Mouse (Mus musculus): ENCODE results near the gene Srgap2. TPM values are rescaled to one million over a fixed set of nuclear protein-coding genes. Genes with fewer than 3 reads are reported as not detected.
"Not testable (repeated sequence)": the region's sequence is repeated elsewhere in the genome, so short reads cannot be mapped to it uniquely, and the experiment has no call there.

Gene Srgap2
- polyA plus RNA-seq, 1 experiment from 2014 or later: 18.7 TPM

GRCm38 (mm10) chr1:131360800-131361199 lies 166.4 kb downstream of the Srgap2 start:
- H3K27ac ChIP-seq: no peak overlapping the region
- DNase-seq (ENCODE audit: low spot score): no peak
- H3K27me3 ChIP-seq (ENCODE audit: insufficient read depth, poor library complexity, severe bottlenecking): no peaks in the 10 kb centered on the region
- WGBS: 71% methylated on average over 3 of the region's 3 CpGs
- peaks cover 19% of the 10 kb centered on the region for H3K36me3 ChIP-seq
- no peak overlapping the region for H3K4me3 ChIP-seq
- no peaks in the 10 kb centered on the region for H3K9me3 ChIP-seq
- H3K4me1 ChIP-seq: peaks cover 5% of the 10 kb centered on the region; the same call in 1 of the 2 replicates

- Histone ChIP-seq H3K27ac (no peak overlapping the region), H3K27me3 (ENCODE audit: insufficient read depth, poor library complexity, severe bottlenecking) (no peaks in the 10 kb centered on the region), H3K4me1 (peaks cover 5% of the 10 kb centered on the region; the same call in 1 of the 2 replicates), H3K4me3 (no peak overlapping the region), H3K9me3 (no peaks in the 10 kb centered on the region), H3K36me3 (peaks cover 29% of the 10 kb centered on the region)
- 46% methylated on average over 1 of the region's 1 CpGs for WGBS
- DNase-seq (ENCODE audit: low spot score): no peak
Measured at GRCm38 (mm10) chr1:131359609-131360008, 167.5 kb downstream of the Srgap2 start.

DNA sequence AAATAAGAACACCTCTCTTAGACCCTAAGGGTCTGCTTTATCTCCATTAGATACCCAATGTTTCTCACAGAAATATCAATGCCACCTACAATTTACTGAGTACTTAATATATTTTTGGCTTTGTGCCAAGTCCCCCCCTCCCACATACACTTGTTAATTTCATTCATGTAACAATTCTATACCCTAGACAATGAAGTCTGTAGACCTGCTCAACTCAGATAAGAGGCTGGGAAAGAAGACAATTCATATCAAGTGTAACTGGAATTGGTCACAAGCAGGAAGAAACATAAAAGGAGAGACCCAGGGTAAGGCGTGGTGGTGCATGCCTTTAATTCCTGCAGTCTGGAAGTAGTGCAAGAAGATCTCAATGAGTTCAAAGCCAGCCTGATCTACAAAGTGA lies 169.9 kb downstream of the Srgap2 start:
- Histone ChIP-seq H3K27me3 (ENCODE audit: insufficient read depth, poor library complexity, severe bottlenecking) (no peaks in the 10 kb centered on the region), H3K4me3 (no peak overlapping the region), H3K36me3 (peaks cover 31% of the 10 kb centered on the region), H3K4me1 (peaks cover 5% of the 10 kb centered on the region; the same call in 1 of the 2 replicates), H3K27ac (no peak overlapping the region), H3K9me3 (no peaks in the 10 kb centered on the region)
- no peak for DNase-seq (ENCODE audit: low spot score)
- 76% methylated on average over 1 of the region's 1 CpGs for WGBS

- H3K4me1 ChIP-seq: peaks cover 8% of the 10 kb centered on the region
- no peak for DNase-seq (ENCODE audit: low spot score)
- no peak overlapping the region for H3K27ac ChIP-seq
- H3K9me3 ChIP-seq: no peaks in the 10 kb centered on the region
- WGBS: 79% methylated on average over 2 of the region's 2 CpGs
- H3K4me3 ChIP-seq: no peak overlapping the region
- peaks cover 52% of the 10 kb centered on the region for H3K36me3 ChIP-seq
- no peaks in the 10 kb centered on the region for H3K27me3 ChIP-seq (ENCODE audit: insufficient read depth, poor library complexity, severe bottlenecking)
Measured at GRCm38 (mm10) chr1:131351436-131351835, 175.7 kb downstream of the Srgap2 start.

DNA sequence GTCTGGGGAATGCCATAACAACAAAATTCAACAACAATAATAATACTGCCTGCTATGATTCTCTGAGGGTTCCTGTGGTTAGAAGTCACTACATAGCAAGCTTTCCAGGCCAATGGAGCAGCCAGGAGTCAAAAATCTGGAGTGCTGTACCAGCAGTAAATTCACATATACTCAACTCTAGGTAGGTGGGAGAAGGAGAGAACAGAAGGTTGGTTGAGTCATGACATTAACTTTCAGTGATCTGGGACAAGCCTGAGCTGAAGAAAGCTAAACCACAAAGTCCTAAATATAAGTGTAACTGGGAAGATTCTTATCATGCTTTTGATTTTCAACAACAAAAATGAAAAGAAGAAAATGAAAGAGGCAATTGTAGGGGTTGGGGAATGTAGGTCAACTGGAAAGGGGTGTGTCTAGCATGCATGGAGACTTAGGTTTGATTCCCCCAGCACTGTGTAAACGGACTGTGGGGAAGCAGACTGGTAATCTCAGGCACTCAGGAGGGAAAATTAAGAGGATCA lies 177.1 kb downstream of the Srgap2 start:
- no peak overlapping the region for H3K27ac ChIP-seq
- no peaks in the 10 kb centered on the region for H3K9me3 ChIP-seq
- no peak overlapping the region for H3K4me3 ChIP-seq
- peaks cover 40% of the 10 kb centered on the region for H3K36me3 ChIP-seq
- no peak for DNase-seq (ENCODE audit: low spot score)
- WGBS: 72% methylated on average over 1 of the region's 1 CpGs
- no peaks in the 10 kb centered on the region for H3K27me3 ChIP-seq (ENCODE audit: insufficient read depth, poor library complexity, severe bottlenecking)
- peaks cover 19% of the 10 kb centered on the region for H3K4me1 ChIP-seq

GRCm38 (mm10) chr1:131347708-131348107 lies 179.4 kb downstream of the Srgap2 start:
- Histone ChIP-seq H3K9me3 (no peaks in the 10 kb centered on the region), H3K27me3 (ENCODE audit: insufficient read depth, poor library complexity, severe bottlenecking) (no peaks in the 10 kb centered on the region), H3K27ac (no peak overlapping the region), H3K4me3 (no peak overlapping the region), H3K36me3 (peaks cover 33% of the 10 kb centered on the region), H3K4me1 (peaks cover 26% of the 10 kb centered on the region)
- no peak for DNase-seq (ENCODE audit: low spot score)
- 79% methylated on average over 2 of the region's 2 CpGs for WGBS

DNA sequence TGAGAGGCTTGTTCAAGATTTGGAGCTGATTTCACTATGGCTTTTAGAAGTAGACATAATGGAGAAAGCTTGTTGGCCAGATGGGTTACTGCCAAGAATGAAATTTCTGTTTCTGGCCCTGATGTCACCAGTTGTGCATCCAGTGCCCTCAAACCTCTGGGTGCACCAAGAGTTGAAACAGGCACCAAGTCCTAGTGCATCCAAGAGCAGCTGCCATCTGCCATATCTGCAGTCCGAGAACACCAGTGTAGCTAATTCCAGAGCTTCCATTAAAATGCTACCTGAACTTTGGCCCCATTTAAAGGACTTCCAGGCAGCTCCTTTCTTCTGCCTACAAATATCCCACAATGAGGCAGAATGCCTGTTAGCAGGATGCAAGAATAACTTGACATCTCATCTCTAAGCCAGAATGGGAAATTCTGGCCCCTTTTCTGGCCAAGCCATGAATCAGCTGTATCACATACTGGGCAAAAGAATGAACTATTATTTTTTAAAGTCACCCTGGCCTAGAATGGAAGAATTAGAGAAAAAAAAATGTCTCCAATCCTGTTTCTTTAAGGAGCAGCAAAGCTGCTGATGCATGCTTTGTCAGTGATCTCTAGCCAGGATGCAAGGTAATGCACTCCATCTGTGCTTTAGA lies 180.1 kb downstream of the Srgap2 start:
- WGBS: 65% methylated on average over 1 of the region's 1 CpGs
- no peak overlapping the region for H3K27ac ChIP-seq

DNA sequence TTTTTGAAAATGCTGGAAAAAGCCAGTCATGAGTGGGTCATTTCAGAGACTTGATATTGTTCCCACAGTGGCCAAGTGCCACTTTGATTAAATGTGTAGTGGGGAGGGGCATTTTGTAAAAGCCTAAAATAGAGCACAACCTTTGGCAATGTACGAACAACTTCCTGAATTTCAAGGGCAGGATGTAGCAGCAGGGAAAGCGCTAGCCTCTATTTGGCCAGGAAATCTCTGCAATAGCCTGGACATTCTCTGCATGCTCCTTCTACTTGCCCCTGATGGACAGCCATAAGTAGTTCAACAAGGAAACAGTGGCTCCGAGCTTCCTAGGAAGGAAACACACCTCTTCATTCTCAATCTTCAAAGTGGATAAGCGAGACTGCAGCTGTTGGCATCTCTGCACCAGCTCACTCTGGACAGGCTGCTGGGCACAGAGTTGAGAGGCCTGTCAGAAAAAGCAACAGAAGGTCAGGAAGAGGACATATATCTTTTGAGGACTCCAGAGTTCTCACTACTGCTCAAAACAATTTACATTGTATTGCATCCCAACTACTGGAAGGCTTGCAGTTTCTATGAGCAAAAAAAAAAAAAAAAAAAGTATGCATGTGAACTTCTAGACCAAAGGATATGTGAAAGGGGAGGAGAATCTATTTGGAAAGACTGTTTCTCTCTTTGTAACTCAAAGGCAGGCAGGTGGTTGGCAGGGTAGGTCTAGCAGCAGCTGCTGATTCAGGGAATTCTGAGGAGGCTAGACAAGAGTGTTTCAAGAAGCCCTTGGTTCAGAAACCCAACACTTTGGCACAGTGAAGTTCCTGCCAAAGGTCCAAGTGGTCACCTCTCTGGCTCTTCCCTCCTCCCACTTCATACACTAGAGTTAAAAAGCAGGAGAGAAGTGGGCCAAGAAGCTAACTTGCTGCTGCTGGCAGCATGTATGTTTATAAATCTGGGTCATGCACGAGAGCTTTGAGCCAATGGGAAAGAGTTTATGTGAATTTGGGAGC lies 181.4 kb downstream of the Srgap2 start:
- Histone ChIP-seq H3K9me3 (no peaks in the 10 kb centered on the region), H3K4me3 (no peak overlapping the region), H3K4me1 (peaks cover 26% of the 10 kb centered on the region), H3K27ac (peak overlapping the region; percentile 49; the same call in 1 of the 2 replicates), H3K27me3 (ENCODE audit: insufficient read depth, poor library complexity, severe bottlenecking) (no peaks in the 10 kb centered on the region), H3K36me3 (peaks cover 29% of the 10 kb centered on the region)
- 30% methylated on average over 5 of the region's 5 CpGs for WGBS
- peak; percentile 78 for DNase-seq (ENCODE audit: low spot score)

More for the DNA sequence above, 180.1 kb downstream of the Srgap2 start:
- no peak overlapping the region for H3K4me3 ChIP-seq
- H3K4me1 ChIP-seq: peaks cover 26% of the 10 kb centered on the region
- H3K27me3 ChIP-seq (ENCODE audit: insufficient read depth, poor library complexity, severe bottlenecking): no peaks in the 10 kb centered on the region
- DNase-seq (ENCODE audit: low spot score): no peak
- peaks cover 32% of the 10 kb centered on the region for H3K36me3 ChIP-seq
- H3K9me3 ChIP-seq: no peaks in the 10 kb centered on the region

DNA sequence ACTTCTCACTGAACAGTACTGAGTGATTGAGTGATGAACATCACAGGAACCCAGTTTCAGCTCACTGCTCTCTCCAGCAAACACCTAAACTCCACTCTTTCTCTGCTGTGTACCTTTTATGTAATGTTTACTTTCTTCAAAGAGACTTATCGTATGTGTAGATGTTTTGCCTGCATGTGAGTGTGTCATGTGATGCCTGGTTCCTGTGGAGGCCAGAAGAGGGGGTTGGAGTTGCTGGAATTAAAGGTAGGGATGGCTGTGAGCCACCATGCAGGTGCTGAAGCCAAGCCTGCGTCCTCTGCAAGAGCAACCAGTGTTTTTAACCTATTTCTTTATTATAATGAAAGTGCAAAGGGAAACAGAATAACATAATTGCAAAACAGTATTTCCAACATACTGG lies 182.5 kb downstream of the Srgap2 start:
- Histone ChIP-seq H3K9me3 (no peaks in the 10 kb centered on the region), H3K27me3 (ENCODE audit: insufficient read depth, poor library complexity, severe bottlenecking) (no peaks in the 10 kb centered on the region), H3K36me3 (peaks cover 31% of the 10 kb centered on the region), H3K27ac (no peak overlapping the region), H3K4me1 (peaks cover 26% of the 10 kb centered on the region), H3K4me3 (no peak overlapping the region)
- DNase-seq (ENCODE audit: low spot score): no peak
- WGBS: 70% methylated on average over 2 of the region's 2 CpGs

- WGBS: 69% methylated on average over 5 of the region's 5 CpGs
- no peaks in the 10 kb centered on the region for H3K9me3 ChIP-seq
- peaks cover 9% of the 10 kb centered on the region for H3K4me1 ChIP-seq
- no peaks in the 10 kb centered on the region for H3K27me3 ChIP-seq (ENCODE audit: insufficient read depth, poor library complexity, severe bottlenecking)
- H3K27ac ChIP-seq: no peak overlapping the region
- DNase-seq (ENCODE audit: low spot score): no peak
- H3K36me3 ChIP-seq: peaks cover 53% of the 10 kb centered on the region
- no peak overlapping the region for H3K4me3 ChIP-seq
Measured at GRCm38 (mm10) chr1:131336017-131336416, 191.1 kb downstream of the Srgap2 start.

DNA sequence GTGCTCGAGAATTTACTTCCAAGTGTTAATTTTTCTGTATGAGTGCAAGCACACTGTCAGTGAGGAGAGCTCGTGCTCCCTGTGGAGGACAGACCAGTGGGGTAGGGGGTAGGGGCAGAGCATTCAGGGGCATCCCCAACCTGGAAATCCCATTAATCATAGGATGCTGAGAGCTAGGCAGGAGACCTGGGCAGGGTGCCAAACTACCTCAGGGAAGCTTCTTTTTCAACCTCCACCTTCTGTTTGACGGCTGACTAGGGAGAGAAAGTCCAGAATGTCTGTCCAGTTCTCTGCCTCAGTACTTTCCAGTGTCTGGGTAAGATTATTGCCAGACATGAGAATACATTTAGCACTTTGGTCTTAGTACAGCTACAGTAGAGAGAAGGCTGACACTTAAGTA lies 191.5 kb downstream of the Srgap2 start:
- Histone ChIP-seq H3K27me3 (ENCODE audit: insufficient read depth, poor library complexity, severe bottlenecking) (no peaks in the 10 kb centered on the region), H3K9me3 (no peaks in the 10 kb centered on the region), H3K27ac (no peak overlapping the region), H3K4me1 (peaks cover 9% of the 10 kb centered on the region), H3K4me3 (no peak overlapping the region), H3K36me3 (peaks cover 57% of the 10 kb centered on the region)
- DNase-seq (ENCODE audit: low spot score): no peak
- 69% methylated on average over 3 of the region's 3 CpGs for WGBS

GRCm38 (mm10) chr1:131331180-131331579 lies 196.0 kb downstream of the Srgap2 start:
- WGBS: 86% methylated on average over 1 of the region's 1 CpGs
- Histone ChIP-seq H3K36me3 (peaks cover 52% of the 10 kb centered on the region), H3K9me3 (no peaks in the 10 kb centered on the region), H3K27me3 (ENCODE audit: insufficient read depth, poor library complexity, severe bottlenecking) (no peaks in the 10 kb centered on the region), H3K4me1 (peaks cover 9% of the 10 kb centered on the region), H3K27ac (no peak overlapping the region), H3K4me3 (no peak overlapping the region)
- no peak for DNase-seq (ENCODE audit: low spot score)

GRCm38 (mm10) chr1:131329093-131329492 lies 198.1 kb downstream of the Srgap2 start:
- not testable (repeated sequence) for H3K9me3 ChIP-seq; DNase-seq (ENCODE audit: low spot score); H3K27ac ChIP-seq; H3K4me3 ChIP-seq; H3K27me3 ChIP-seq (ENCODE audit: insufficient read depth, poor library complexity, severe bottlenecking); H3K4me1 ChIP-seq
- peaks cover 50% of the 10 kb centered on the region for H3K36me3 ChIP-seq
- 94% methylated on average over 1 of the region's 1 CpGs for WGBS

Data from heart, embryonic 10.5 days (tissue).